Mouse (Mus musculus) forebrain, embryonic 14.5 days (tissue): ENCODE data around the gene Xndc1. TPM values are rescaled to one million over a fixed set of nuclear protein-coding genes. Genes with fewer than 3 reads are reported as not detected.
"Not testable (repeated sequence)": the region's sequence is repeated elsewhere in the genome, so short reads cannot be mapped to it uniquely, and the experiment has no call there.

Source experiments
- ATAC-seq: fragments of 200-750 bp; cut with Nextera tagmentation; 2 replicates; pipeline ENCODE4 v1.8.0; 2017; ENCODE audit warnings: mild to moderate bottlenecking, moderate library complexity
- DNase-seq: peaks from one replicate; pipeline ENCODE4 v3.0.0-alpha.2; 2015; ENCODE audit warnings: low spot score
- H3K27ac ChIP-seq: fragments of 300-500 bp; sonication (generic); 2 replicates; pipeline ENCODE4 v1.5.1; 2014; ENCODE audit warnings: low read depth, mild to moderate bottlenecking, control low read depth, low read length, moderate library complexity
- H3K27me3 ChIP-seq: fragments of 300-500 bp; sonication (generic); replicated peaks from 2 replicates; pipeline ENCODE4 v1.6.1; 2014; ENCODE audit warnings: low read length, control low read depth, mixed read lengths; ENCODE audit not compliant: control insufficient read depth, insufficient read depth
- H3K36me3 ChIP-seq: fragments of 300-500 bp; sonication (generic); 2 replicates; pipeline ENCODE4 v1.6.1; 2014; ENCODE audit warnings: low read length, control low read depth; ENCODE audit not compliant: control insufficient read depth, insufficient read depth
- H3K4me1 ChIP-seq: fragments of 300-500 bp; sonication (generic); 2 replicates; pipeline ENCODE4 v1.6.1; 2014; ENCODE audit warnings: antibody characterized with exemption, low read length, control low read depth; ENCODE audit not compliant: control insufficient read depth, insufficient read depth
- H3K4me2 ChIP-seq: fragments of 300-500 bp; sonication (generic); 2 replicates; pipeline ENCODE4 v1.6.1; 2014; ENCODE audit warnings: mild to moderate bottlenecking, control low read depth, low read length
- H3K4me3 ChIP-seq: fragments of 300-500 bp; sonication (generic); 2 replicates; pipeline ENCODE4 v1.5.1; 2014; ENCODE audit warnings: low read depth, low read length, control low read depth
- H3K9ac ChIP-seq: fragments of 300-500 bp; sonication (generic); 2 replicates; pipeline ENCODE4 v1.6.1; 2014; ENCODE audit warnings: mild to moderate bottlenecking, low read length, control low read depth, moderate library complexity
- H3K9me3 ChIP-seq: fragments of 300-500 bp; sonication (generic); replicated peaks from 2 replicates; pipeline ENCODE4 v1.6.1; 2016; ENCODE audit warnings: low read length, control low read depth, mixed read lengths; ENCODE audit not compliant: control insufficient read depth
- WGBS: fragments of 180-500 bp; shearing (Covaris S2); extraction: QIAGEN DNeasy Blood & Tissue Kit; methylation state at CpG from one replicate; pipeline ENCODE4 v1.1.7; 2014; 5-methylcytosine and 5-hydroxymethylcytosine counted together
- polyA plus RNA-seq: library from polyadenylated mRNA; unstranded; fragments of >200 nt; fragmentation: Nextera tagmentation; extraction: Ambion mirVana; gene quantifications from 2 replicates; pipeline ENCODE4 v1.2.1, GENCODE M21; 2014

The Xndc1 gene
- polyA plus RNA-seq, result 19.0 and 23.5 TPM in 2 replicates

DNA sequence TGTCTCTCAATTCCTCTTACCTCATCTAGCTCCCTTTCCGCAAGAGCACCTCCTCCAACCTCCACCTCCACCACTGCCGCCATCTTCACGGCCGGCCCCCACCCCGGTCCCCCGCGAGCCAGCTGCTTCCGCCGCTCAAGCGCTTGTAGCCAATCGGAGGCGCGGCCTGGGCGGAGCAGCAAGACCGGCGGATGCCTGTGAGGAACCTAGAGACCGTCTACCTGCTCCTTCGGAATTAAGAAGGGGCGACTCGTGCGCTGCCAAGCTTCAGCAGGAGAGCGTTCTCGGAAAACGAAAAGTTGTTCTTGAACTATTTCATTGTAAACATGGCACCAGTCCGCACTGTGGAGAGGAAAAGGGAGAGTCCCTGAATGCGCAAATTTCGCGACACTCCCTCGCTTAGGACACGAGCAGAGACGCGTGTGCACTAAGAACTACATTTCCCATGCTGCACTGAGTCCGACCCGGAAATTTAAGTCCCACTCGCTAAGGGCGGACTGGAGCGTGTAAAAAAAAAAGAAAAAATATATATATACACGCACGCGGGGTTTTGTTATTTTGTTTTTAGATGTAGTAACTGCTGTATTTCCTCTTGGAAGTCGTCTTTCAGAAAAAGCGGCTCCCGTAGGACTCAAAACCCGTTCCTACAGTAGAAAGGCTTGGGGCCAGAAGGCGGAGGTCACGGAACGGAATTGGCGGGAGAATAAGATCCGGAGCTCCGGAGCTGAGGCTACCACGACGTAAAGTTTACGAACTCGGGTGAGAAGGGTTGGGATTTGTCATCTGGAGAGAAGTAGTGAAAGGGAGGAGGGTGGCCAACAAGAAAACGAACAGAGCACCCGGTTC, at the start of gene Xndc1, which contains the start of the genes Rnf121 and Xntrpc:
TSS of gene Xndc1 (plus strand) at position 466 of the 846 bp plus-strand sequence.
TSS of gene Rnf121 (minus strand) at position 424 of the 846 bp plus-strand sequence.
TSS of gene Xntrpc (plus strand) at position 668 of the 846 bp plus-strand sequence.
- peak within 1 kb of the TSS; percentile 73 for H3K27ac ChIP-seq
- H3K4me2 ChIP-seq, result peak within 1 kb of the TSS; percentile 79
- peak within 1 kb of the TSS; percentile 74 for H3K9ac ChIP-seq
- ATAC-seq, result peak; percentile 100
- H3K4me1 ChIP-seq, result peaks cover 17% of the 10 kb centered on the region
- 0 out of 2 replicates have a peak, but pooled peaks cover 3% of the 10 kb centered on the region for H3K36me3 ChIP-seq
- no peaks in the 10 kb centered on the region for H3K27me3 ChIP-seq
- DNase-seq, result peak; percentile 97
- H3K4me3 ChIP-seq, result peak within 1 kb of the TSS; percentile 68
- WGBS, result under 1% methylated on average over 56 of the region's 56 CpGs
- no peaks in the 10 kb centered on the region for H3K9me3 ChIP-seq

- 87% methylated on average over 4 of the region's 4 CpGs for WGBS
- H3K4me3 ChIP-seq, result no peak overlapping the region
- ATAC-seq, result no peak
- H3K27ac ChIP-seq, result no peak overlapping the region
- H3K9ac ChIP-seq, result no peak overlapping the region
- H3K9me3 ChIP-seq, result no peaks in the 10 kb centered on the region
- H3K27me3 ChIP-seq, result no peaks in the 10 kb centered on the region
- no peaks in the 10 kb centered on the region for H3K4me1 ChIP-seq
- peaks cover 90% of the 10 kb centered on the region for H3K36me3 ChIP-seq
- H3K4me2 ChIP-seq, result no peak overlapping the region
- no peak for DNase-seq
Observed at GRCm38 (mm10) chr7:102016936-102017335, 48.4 kb upstream of the Xndc1 start.

- Histone ChIP-seq H3K36me3 (peaks cover 89% of the 10 kb centered on the region), H3K4me1 (no peaks in the 10 kb centered on the region), H3K27ac (no peak overlapping the region), H3K4me3 (no peak overlapping the region), H3K9me3 (no peaks in the 10 kb centered on the region), H3K27me3 (no peaks in the 10 kb centered on the region), H3K9ac (no peak overlapping the region), H3K4me2 (no peak overlapping the region)
- DNase-seq (no peak), ATAC-seq (no peak)
- WGBS, result 93% methylated on average over 5 of the region's 5 CpGs
Observed at GRCm38 (mm10) chr7:102017452-102017851, 47.9 kb upstream of the Xndc1 start.

GRCm38 (mm10) chr7:102018034-102018433, 47.3 kb upstream of the Xndc1 start:
- H3K27me3 ChIP-seq, result no peaks in the 10 kb centered on the region
- H3K27ac ChIP-seq, result no peak overlapping the region
- H3K36me3 ChIP-seq, result peaks cover 89% of the 10 kb centered on the region
- no peak for DNase-seq
- no peak for ATAC-seq
- no peaks in the 10 kb centered on the region for H3K9me3 ChIP-seq
- H3K4me2 ChIP-seq, result no peak overlapping the region
- 86% methylated on average over 7 of the region's 7 CpGs for WGBS
- no peak overlapping the region for H3K9ac ChIP-seq
- no peaks in the 10 kb centered on the region for H3K4me1 ChIP-seq
- H3K4me3 ChIP-seq, result no peak overlapping the region

- WGBS, result 92% methylated on average over 3 of the region's 3 CpGs
- Histone ChIP-seq H3K27ac (no peak within 1 kb of the TSS), H3K9ac (no peak within 1 kb of the TSS), H3K4me2 (no peak within 1 kb of the TSS), H3K27me3 (no peaks in the 10 kb centered on the region), H3K36me3 (peaks cover 89% of the 10 kb centered on the region), H3K4me1 (no peaks in the 10 kb centered on the region), H3K4me3 (no peak within 1 kb of the TSS), H3K9me3 (no peaks in the 10 kb centered on the region)
- DNase-seq (no peak), ATAC-seq (no peak)
Observed at GRCm38 (mm10) chr7:102018590-102018989, 46.7 kb upstream of the Xndc1 start, which contains the start of gene Il18bp. Gene Il18bp (minus strand): TSS chr7:102018690.

DNA sequence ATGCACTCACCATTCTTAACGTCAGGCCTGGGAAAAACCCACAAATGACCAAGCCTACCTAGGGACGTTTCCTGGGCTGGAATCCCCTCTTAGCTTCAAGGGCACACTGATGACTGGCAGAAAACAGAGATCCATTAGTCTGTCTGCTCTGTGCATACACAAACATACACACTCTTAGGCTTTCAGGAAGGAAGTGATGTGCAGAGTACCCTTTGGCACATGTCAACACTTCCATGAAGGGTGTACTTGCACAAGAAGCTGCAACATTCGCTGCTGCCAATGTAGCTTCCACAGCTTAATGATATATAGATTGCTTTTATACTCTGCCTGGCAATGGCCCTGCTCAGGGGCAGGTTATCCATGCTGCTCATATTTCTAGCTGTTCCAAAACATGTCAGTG, 45.9 kb upstream of the Xndc1 start:
- no peaks in the 10 kb centered on the region for H3K9me3 ChIP-seq
- no peak overlapping the region for H3K4me3 ChIP-seq
- ATAC-seq (no peak), DNase-seq (no peak)
- H3K4me1 ChIP-seq, result no peaks in the 10 kb centered on the region
- 73% methylated on average over 3 of the region's 3 CpGs for WGBS
- peaks cover 87% of the 10 kb centered on the region for H3K36me3 ChIP-seq
- H3K9ac ChIP-seq, result no peak overlapping the region
- H3K27ac ChIP-seq, result no peak overlapping the region
- no peak overlapping the region for H3K4me2 ChIP-seq
- no peaks in the 10 kb centered on the region for H3K27me3 ChIP-seq

DNA sequence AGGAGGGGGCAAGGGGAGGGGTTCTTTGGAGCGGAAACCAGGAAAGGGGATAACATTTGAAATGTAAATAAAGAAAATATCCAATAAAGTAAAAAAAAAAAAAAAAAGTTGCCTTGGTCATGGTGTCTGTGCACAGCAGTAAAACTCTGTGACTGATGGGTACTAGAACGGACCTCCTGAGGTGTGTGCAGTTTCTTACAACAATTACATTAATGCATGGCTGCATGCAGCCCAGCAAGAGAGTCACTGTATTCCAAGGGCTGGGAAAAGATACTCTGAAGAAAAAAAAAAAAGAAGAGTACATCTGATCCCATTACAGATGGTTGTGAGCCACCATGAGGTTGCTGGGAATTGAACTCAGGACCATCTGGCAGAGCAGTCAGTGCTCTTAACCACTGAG, 44.4 kb upstream of the Xndc1 start:
- not testable (repeated sequence) for H3K27ac ChIP-seq, H3K4me1 ChIP-seq, H3K4me2 ChIP-seq, H3K9me3 ChIP-seq, DNase-seq, ATAC-seq, H3K4me3 ChIP-seq, H3K9ac ChIP-seq, H3K27me3 ChIP-seq
- H3K36me3 ChIP-seq, result peaks cover 79% of the 10 kb centered on the region
- 90% methylated on average over 2 of the region's 2 CpGs for WGBS

- Histone ChIP-seq H3K4me3 (no peak overlapping the region), H3K9me3 (no peaks in the 10 kb centered on the region), H3K9ac (no peak overlapping the region), H3K27ac (no peak overlapping the region), H3K27me3 (no peaks in the 10 kb centered on the region), H3K4me2 (no peak overlapping the region), H3K4me1 (no peaks in the 10 kb centered on the region), H3K36me3 (peaks cover 68% of the 10 kb centered on the region)
- no peak for DNase-seq
- ATAC-seq, result no peak
- WGBS, result 95% methylated on average over 9 of the region's 9 CpGs
Observed at GRCm38 (mm10) chr7:102023821-102024220, 41.5 kb upstream of the Xndc1 start.
